Mouse (Mus musculus) CH12.LX (cell line): ENCODE measurements around the gene Eef1akmt3. TPM values are rescaled to one million over a fixed set of nuclear protein-coding genes. Genes with fewer than 3 reads are reported as not detected.

Experiments
- DNase-seq: peaks from one replicate; pipeline ENCODE4 v3.0.0-alpha.2; 2013; ENCODE audit errors: extremely low read depth
- H3K27ac ChIP-seq: 2 replicates; pipeline ENCODE4 v1.5.1; 2012; ENCODE audit warnings: low read depth, mild to moderate bottlenecking, control low read depth, moderate library complexity; ENCODE audit not compliant: insufficient read depth
- H3K27me3 ChIP-seq: replicated peaks from 2 replicates; pipeline ENCODE3; 2012; ENCODE audit warnings: inconsistent platforms
- H3K36me3 ChIP-seq, 2 experiments: replicated peaks in 1 of 2; 2 replicates each; pipeline versions ENCODE3 to v1.6.1; 2012; ENCODE audit warnings: inconsistent platforms in 1 of 2, low read length in 1 of 2, mild to moderate bottlenecking in 1 of 2, mixed read lengths in 1 of 2, moderate library complexity in 1 of 2; ENCODE audit not compliant: control insufficient read depth in 1 of 2, insufficient read depth in 1 of 2
- H3K4me1 ChIP-seq, 2 experiments: 2 replicates each; pipeline ENCODE4 v1.6.1; 2012; ENCODE audit warnings: inconsistent platforms in 1 of 2, moderate library complexity in 1 of 2; ENCODE audit not compliant: insufficient read depth in 2 of 2, control insufficient read depth in 1 of 2
- H3K4me2 ChIP-seq: 2 replicates; pipeline ENCODE4 v1.6.1; 2012; ENCODE audit warnings: low read depth, mild to moderate bottlenecking, control low read depth; ENCODE audit not compliant: poor library complexity, insufficient read depth, severe bottlenecking
- H3K4me3 ChIP-seq, 3 experiments: fragments of 150-350 bp in 1 of 3; sonication (generic) in 1 of 3; replicated peaks in 1 of 3; 2 replicates each; pipeline versions ENCODE3 to v1.5.1; 2011 to 2012; ENCODE audit warnings: low read depth in 2 of 3, low read length in 2 of 3, mild to moderate bottlenecking in 2 of 3, moderate library complexity in 2 of 3, control low read depth in 1 of 3, improper control_type of control experiment in 1 of 3, inconsistent platforms in 1 of 3, mixed read lengths in 1 of 3; ENCODE audit not compliant: poor library complexity in 1 of 3
- H3K79me2 ChIP-seq: replicated peaks from 2 replicates; pipeline ENCODE4 v1.6.1; 2012; ENCODE audit warnings: mild to moderate bottlenecking, moderate library complexity; ENCODE audit not compliant: control insufficient read depth, poor library complexity, insufficient read depth, severe bottlenecking; ENCODE audit errors: extremely low read depth
- H3K9ac ChIP-seq: 2 replicates; pipeline ENCODE4 v1.6.1; 2012; ENCODE audit warnings: low read depth, mild to moderate bottlenecking, control low read depth, moderate library complexity; ENCODE audit not compliant: insufficient read depth
- H3K9me3 ChIP-seq: replicated peaks from 2 replicates; pipeline ENCODE3; 2012; ENCODE audit warnings: low read length, inconsistent platforms, mixed read lengths
- CTCF ChIP-seq, 2 experiments: IDR thresholded peaks in 1 of 2; conservative IDR thresholded peaks in 1 of 2; 2 replicates each; pipeline ENCODE4 v1.5.1; 2011 to 2012; ENCODE audit warnings: low read depth in 2 of 2, low read length in 2 of 2, improper control_type of control experiment in 1 of 2, inconsistent platforms in 1 of 2, mild to moderate bottlenecking in 1 of 2, moderate library complexity in 1 of 2
- EP300 ChIP-seq: IDR thresholded peaks from 2 replicates; pipeline ENCODE4 v1.6.1; 2011; ENCODE audit warnings: low read length, improper control_type of control experiment
- IRF4 ChIP-seq: IDR thresholded peaks from 2 replicates; pipeline ENCODE4 v1.6.1; 2014; ENCODE audit warnings: low read depth, mild to moderate bottlenecking, inconsistent platforms, low read length, improper control_type of control experiment
- JUN ChIP-seq: IDR thresholded peaks from 2 replicates; pipeline ENCODE4 v1.6.1; 2011; ENCODE audit warnings: low read depth, mild to moderate bottlenecking, low read length, improper control_type of control experiment, moderate library complexity; ENCODE audit not compliant: insufficient read depth
- JUND ChIP-seq: conservative IDR thresholded peaks from 2 replicates; pipeline ENCODE4 v1.6.1; 2011; ENCODE audit warnings: low read depth, low read length, improper control_type of control experiment
- MAFK ChIP-seq: IDR thresholded peaks from 2 replicates; pipeline ENCODE4 v1.6.1; 2011; ENCODE audit warnings: low read length, improper control_type of control experiment; ENCODE audit not compliant: insufficient replicate concordance
- MAZ ChIP-seq: IDR thresholded peaks from 2 replicates; pipeline ENCODE4 v1.6.1; 2012; ENCODE audit warnings: low read depth, mild to moderate bottlenecking, inconsistent platforms, low read length, improper control_type of control experiment, moderate library complexity
- MEF2A ChIP-seq: IDR thresholded peaks from 2 replicates; pipeline ENCODE4 v1.6.1; 2014; ENCODE audit warnings: low read depth, mild to moderate bottlenecking, inconsistent platforms, low read length, improper control_type of control experiment, borderline replicate concordance
- MXI1 ChIP-seq: IDR thresholded peaks from 2 replicates; pipeline ENCODE4 v1.6.1; 2011; ENCODE audit warnings: mild to moderate bottlenecking, low read depth, low read length, improper control_type of control experiment
- NELFE ChIP-seq: IDR thresholded peaks from 2 replicates; pipeline ENCODE4 v1.6.1; 2011; ENCODE audit warnings: low read depth, low read length, improper control_type of control experiment
- NRF1 ChIP-seq: IDR thresholded peaks from 2 replicates; pipeline ENCODE4 v1.6.1; 2014; ENCODE audit warnings: low read depth, mild to moderate bottlenecking, inconsistent platforms, low read length, improper control_type of control experiment, moderate library complexity
- PAX5 ChIP-seq: IDR thresholded peaks from 2 replicates; pipeline ENCODE4 v1.6.1; 2012; ENCODE audit warnings: low read length, inconsistent platforms, mixed read lengths
- POLR2A ChIP-seq: IDR thresholded peaks from 2 replicates; pipeline ENCODE4 v1.6.1; 2011; ENCODE audit warnings: low read depth, mild to moderate bottlenecking, improper control_type of control experiment, low read length
- RCOR1 ChIP-seq: conservative IDR thresholded peaks from 2 replicates; pipeline ENCODE4 v1.6.1; 2012; ENCODE audit warnings: low read depth, mild to moderate bottlenecking, inconsistent platforms, low read length, improper control_type of control experiment
- TBP ChIP-seq: conservative IDR thresholded peaks from 2 replicates; pipeline ENCODE4 v1.6.1; 2011; ENCODE audit warnings: low read depth, low read length, improper control_type of control experiment
- TCF12 ChIP-seq: IDR thresholded peaks from 2 replicates; pipeline ENCODE4 v1.6.1; 2014; ENCODE audit warnings: low read depth, mild to moderate bottlenecking, inconsistent platforms, low read length, improper control_type of control experiment
- UBTF ChIP-seq: IDR thresholded peaks from 2 replicates; pipeline ENCODE4 v1.6.1; 2012; ENCODE audit warnings: low read depth, mild to moderate bottlenecking, inconsistent platforms, low read length, improper control_type of control experiment, moderate library complexity
- USF1 ChIP-seq: IDR thresholded peaks from 2 replicates; pipeline ENCODE4 v1.6.1; 2014; ENCODE audit warnings: low read depth, mild to moderate bottlenecking, inconsistent platforms, low read length, improper control_type of control experiment
- USF2 ChIP-seq: conservative IDR thresholded peaks from 2 replicates; pipeline ENCODE4 v1.6.1; 2011; ENCODE audit warnings: low read depth, low read length, improper control_type of control experiment
- ZC3H11A ChIP-seq: IDR thresholded peaks from 2 replicates; pipeline ENCODE4 v1.6.1; 2012; ENCODE audit warnings: low read depth, mild to moderate bottlenecking, inconsistent platforms, low read length, improper control_type of control experiment
- ZKSCAN1 ChIP-seq: IDR thresholded peaks from 2 replicates; pipeline ENCODE4 v1.6.1; 2012; ENCODE audit warnings: low read depth, inconsistent platforms, low read length, improper control_type of control experiment, borderline replicate concordance
- ZNF384 ChIP-seq: IDR thresholded peaks from 2 replicates; pipeline ENCODE4 v1.6.1; 2012; ENCODE audit warnings: low read depth, low read length, improper control_type of control experiment, inconsistent platforms
- dilution Hi-C: fragments of 300-500 bp; cut with MboI; formaldehyde crosslinking; loops from 2 replicates; pipeline ENCODE4 v1.14.3; 2020; ENCODE audit warnings: low sequenced_read_pairs; ENCODE audit not compliant: extremely low pct_unique_long_range_greater_than_20kb, extremely low pct_ligation_motif_present
- in situ Hi-C: fragments of 300-500 bp; cut with MboI; formaldehyde crosslinking; loops from 3 replicates; pipeline ENCODE4 v1.14.3; 2019; ENCODE audit warnings: low sequenced_read_pairs, low pct_ligation_motif_present, low pct_unique_long_range_greater_than_20kb, mixed read lengths
- polyA plus RNA-seq: library from polyadenylated mRNA; unstranded; fragments of >175 nt; gene quantifications from 2 replicates; pipeline ENCODE4 v1.2.1, GENCODE M21; 2012; ENCODE audit warnings: low read depth; ENCODE audit not compliant: insufficient read length
- total RNA-seq, 2 experiments: library from RNA; depleted of rRNA; stranded (reverse); fragments of 300-350 nt in 1 of 2; fragments of >200 nt in 1 of 2; gene quantifications; 2 replicates each; pipeline ENCODE4 v1.2.3; 2012 to 2014

The Eef1akmt3 gene
- total and polyA plus RNA-seq, 3 experiments: 0.78 to 1.1 (median 0.98) TPM

DNA sequence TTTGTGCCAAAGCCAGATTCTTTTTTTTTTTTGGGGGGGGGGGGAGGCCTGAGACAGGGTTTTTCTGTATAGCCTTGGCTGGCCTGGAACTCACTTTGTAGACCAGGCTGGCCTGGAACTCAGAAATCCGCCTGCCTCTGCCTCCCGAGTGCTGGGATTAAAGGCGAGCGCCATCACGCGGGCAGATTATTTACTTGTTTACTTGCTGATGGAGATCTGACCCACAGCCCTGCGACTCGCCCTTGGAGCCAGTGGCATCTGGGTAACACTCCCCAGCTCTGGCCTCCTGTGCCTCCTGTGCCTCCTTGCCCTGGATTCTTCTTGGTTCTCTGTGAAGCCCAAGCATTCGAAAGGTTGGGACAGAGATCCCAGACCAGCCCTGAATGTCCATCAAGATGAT is 55.7 kb downstream of the Eef1akmt3 start:
- Histone ChIP-seq H3K9ac (no peak overlapping the region), H3K27ac (no peak overlapping the region), H3K9me3 (no peaks in the 10 kb centered on the region), H3K4me1 (peaks cover 13 to 50% of the 10 kb centered on the region in 2 experiments), H3K27me3 (no peaks in the 10 kb centered on the region), H3K79me2 (peaks cover 13% of the 10 kb centered on the region), H3K4me2 (no peak overlapping the region), H3K4me3 (no peak overlapping the region), H3K36me3 (peaks cover 3 to 24% of the 10 kb centered on the region in 2 experiments)
- dilution Hi-C loops (no loop called here), in situ Hi-C loops (no loop called here)
- DNase-seq: no peak
- TF ChIP-seq ZC3H11A (no peak), IRF4 (no peak), MAZ (no peak), ZNF384 (no peak), USF2 (no peak), UBTF (no peak), MXI1 (no peak), POLR2A (no peak), JUN (no peak), ZKSCAN1 (no peak), EP300 (no peak), CTCF (conservative IDR thresholded peaks at IDR 0.05 in 1 of 2, IDR thresholded peaks at IDR 0.05 in 1 of 2; ENCODE audit: low read depth in 2 of 2, low read length in 2 of 2) (no peak), NRF1 (no peak)

DNA sequence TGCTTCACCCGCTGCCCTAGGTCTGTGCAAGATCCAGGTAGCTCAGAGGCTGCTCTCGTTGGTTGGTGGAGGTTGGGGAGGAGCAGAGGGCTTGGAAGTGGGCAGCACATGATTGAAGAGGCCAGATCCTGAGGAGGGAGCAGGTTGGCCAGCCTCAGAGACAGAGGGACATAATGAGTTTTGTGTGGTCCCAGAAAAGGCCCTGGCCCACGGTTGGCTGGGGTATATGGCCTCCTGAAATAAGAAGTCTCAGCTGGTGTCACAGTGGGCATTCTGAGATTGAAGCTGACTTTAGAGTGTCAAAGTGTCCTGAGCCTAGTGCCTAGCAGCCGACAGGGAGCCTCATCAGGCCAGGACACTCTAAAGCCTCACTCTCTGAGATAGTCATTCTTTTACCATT is 56.2 kb downstream of the Eef1akmt3 start:
- no peak for DNase-seq
- Histone ChIP-seq H3K27me3 (no peaks in the 10 kb centered on the region), H3K79me2 (peaks cover 18% of the 10 kb centered on the region), H3K4me1 (peaks cover 16 to 51% of the 10 kb centered on the region in 2 experiments), H3K9ac (no peak overlapping the region), H3K36me3 (peaks cover 3 to 25% of the 10 kb centered on the region in 2 experiments), H3K4me2 (no peak overlapping the region), H3K4me3 (no peak overlapping the region), H3K9me3 (no peaks in the 10 kb centered on the region), H3K27ac (no peak overlapping the region)
- TF ChIP-seq NELFE: no peak
- no peak for TF ChIP-seq MEF2A
- no peak for TF ChIP-seq MAFK
- no peak for TF ChIP-seq POLR2A
- TF ChIP-seq USF1: no peak
- TF ChIP-seq TCF12: no peak
- TF ChIP-seq PAX5: no peak
- no peak for TF ChIP-seq JUN
- TF ChIP-seq CTCF (conservative IDR thresholded peaks at IDR 0.05 in 1 of 2, IDR thresholded peaks at IDR 0.05 in 1 of 2; ENCODE audit: low read depth in 2 of 2, low read length in 2 of 2): no peak
- TF ChIP-seq EP300: no peak
- TF ChIP-seq ZNF384: no peak
- TF ChIP-seq JUND: no peak
- TF ChIP-seq TBP: no peak
- no peak for TF ChIP-seq RCOR1
- dilution Hi-C loops (no loop called here), in situ Hi-C loops (no loop called here)
